Mouse (Mus musculus) megakaryocyte, adult 5-6 weeks (primary cell): ENCODE results near the gene Mast4. TPM values are rescaled to one million over a fixed set of nuclear protein-coding genes. Genes with fewer than 3 reads are reported as not detected.
"Not testable (repeated sequence)": the region's sequence is repeated elsewhere in the genome, so short reads cannot be mapped to it uniquely, and the experiment has no call there.

Source experiments
- ATAC-seq: 2 replicates; pipeline ENCODE4 v1.8.0; 2016; ENCODE audit warnings: mild to moderate bottlenecking, inconsistent platforms; ENCODE audit not compliant: poor library complexity, severe bottlenecking
- total RNA-seq, 2 experiments: library from RNA; stranded (forward) in 1 of 2; stranded (reverse) in 1 of 2; fragments of 153-499, 151-499 nt in 1 of 2; fragments of 221-1000, 200-1000 nt in 1 of 2; gene quantifications; 2 replicates each; pipeline versions ENCODE4 v1.2.3 to v1.2.4; 2015 to 2017

Gene Mast4
- total RNA-seq (2015): 1.2 and 2.2 TPM in 2 replicates
- total RNA-seq (2017): 0.12 and 0.26 TPM in 2 replicates

GRCm38 (mm10) chr13:103334392-103334686, at the start of gene Mast4:
Gene Mast4, minus strand, starts transcription at chr13:103334497.
- no peak for ATAC-seq

- ATAC-seq: no peak
Observed at GRCm38 (mm10) chr13:103374495-103374894, 40.2 kb upstream of the Mast4 start.

DNA sequence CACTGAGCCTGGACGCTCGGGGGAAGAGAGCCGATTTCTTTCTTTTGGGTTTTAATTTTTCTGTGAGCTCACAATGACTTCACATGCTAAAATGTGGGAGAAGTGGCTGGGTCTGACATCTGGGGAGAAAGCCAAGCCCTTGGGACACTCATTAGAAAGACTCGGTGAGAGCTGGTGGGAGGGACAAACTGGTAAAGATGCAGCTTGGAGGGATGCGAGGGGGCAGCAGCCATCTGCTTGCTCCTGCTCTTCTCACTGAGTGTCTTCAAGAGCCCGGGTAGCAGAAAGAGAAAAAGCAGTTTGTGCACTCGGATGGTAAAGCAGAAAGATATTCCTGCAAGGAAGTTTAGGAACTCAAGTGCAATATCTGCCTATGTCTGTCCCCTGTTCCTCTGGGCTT, 34.9 kb upstream of the Mast4 start:
- no peak for ATAC-seq

DNA sequence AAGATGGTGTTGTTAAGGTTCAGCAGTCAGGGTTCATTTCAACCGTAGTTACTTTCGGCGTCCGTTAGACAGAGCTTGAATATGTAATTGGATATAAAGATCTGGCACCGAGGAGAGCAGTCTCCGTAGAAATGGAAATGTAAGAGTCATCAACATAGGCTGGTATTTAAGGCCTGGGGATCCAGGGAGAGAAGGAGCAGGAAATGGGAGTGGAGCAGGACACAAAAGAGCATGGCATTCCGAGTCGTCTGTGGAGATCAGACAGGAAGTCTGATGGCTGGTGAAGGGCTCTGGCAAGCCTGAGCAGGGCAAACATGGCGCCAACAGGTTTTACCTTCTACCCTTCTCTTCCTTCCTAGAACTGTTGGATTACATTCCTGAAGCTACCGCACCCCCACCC, 28.9 kb upstream of the Mast4 start:
- no peak for ATAC-seq

- not testable (repeated sequence) for ATAC-seq
Observed at GRCm38 (mm10) chr13:103357415-103357814, 23.1 kb upstream of the Mast4 start.

GRCm38 (mm10) chr13:103356909-103357308, 22.6 kb upstream of the Mast4 start:
- ATAC-seq: not testable (repeated sequence)

- no peak for ATAC-seq
Observed at GRCm38 (mm10) chr13:103354737-103355136, 20.4 kb upstream of the Mast4 start.

GRCm38 (mm10) chr13:103344749-103345148, 10.5 kb upstream of the Mast4 start:
- ATAC-seq: no peak

DNA sequence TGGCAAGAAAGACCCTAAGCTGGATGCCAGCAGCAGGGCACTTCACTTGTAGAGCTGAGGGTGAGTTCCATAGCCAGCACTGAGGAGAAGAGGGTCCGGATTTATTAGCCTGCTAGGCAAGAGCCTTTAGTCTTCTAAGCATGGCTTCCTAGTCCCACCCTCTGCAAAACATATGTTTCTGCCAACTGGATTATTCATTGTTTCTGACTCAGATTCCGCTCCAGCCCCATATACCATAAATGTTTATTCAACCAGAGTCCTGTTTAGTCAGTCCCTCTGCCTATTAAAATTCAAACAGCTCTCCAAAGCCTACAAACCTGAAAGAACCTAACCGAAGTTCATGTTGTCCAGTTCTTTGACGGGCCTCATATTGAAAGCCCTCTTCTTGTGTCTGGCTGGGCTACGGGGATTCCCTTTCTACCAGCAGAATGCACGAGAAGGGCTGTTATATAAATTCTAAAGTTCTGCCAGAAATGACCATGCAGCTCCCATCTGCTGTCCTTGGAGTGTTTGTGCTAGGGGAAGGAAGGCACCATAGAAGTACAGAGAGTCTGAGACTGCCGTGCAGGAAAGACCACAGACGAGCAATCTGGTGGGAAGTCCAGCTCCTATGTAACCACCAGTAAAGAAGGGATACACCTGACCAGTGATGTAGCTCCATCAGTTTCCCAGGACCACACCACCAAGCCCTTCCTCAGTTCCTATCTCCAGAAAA, 9.9 kb upstream of the Mast4 start:
- ATAC-seq: no peak

DNA sequence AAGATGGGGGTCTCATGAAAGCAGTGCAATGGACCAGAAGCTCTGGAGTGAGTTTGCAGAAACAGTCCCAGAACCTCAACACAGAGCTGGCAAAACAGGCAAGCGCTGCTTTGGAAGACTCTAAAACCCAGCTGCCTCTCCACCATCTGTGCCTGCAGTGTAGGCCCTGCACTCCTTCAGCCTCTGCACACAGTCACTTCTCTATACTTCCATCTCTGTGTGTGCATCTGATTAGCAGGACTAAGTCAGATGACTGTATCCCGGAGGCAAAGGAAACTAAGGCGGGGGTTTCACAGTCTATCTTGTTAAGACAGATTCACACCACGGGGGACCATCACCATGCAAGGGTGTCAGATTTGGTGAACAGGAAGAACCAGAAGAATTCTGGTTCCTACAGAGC, 6.7 kb upstream of the Mast4 start:
- ATAC-seq: no peak

GRCm38 (mm10) chr13:103338616-103339015, 4.3 kb upstream of the Mast4 start:
- no peak for ATAC-seq

GRCm38 (mm10) chr13:103336237-103336636, 1.9 kb upstream of the Mast4 start:
- no peak for ATAC-seq

DNA sequence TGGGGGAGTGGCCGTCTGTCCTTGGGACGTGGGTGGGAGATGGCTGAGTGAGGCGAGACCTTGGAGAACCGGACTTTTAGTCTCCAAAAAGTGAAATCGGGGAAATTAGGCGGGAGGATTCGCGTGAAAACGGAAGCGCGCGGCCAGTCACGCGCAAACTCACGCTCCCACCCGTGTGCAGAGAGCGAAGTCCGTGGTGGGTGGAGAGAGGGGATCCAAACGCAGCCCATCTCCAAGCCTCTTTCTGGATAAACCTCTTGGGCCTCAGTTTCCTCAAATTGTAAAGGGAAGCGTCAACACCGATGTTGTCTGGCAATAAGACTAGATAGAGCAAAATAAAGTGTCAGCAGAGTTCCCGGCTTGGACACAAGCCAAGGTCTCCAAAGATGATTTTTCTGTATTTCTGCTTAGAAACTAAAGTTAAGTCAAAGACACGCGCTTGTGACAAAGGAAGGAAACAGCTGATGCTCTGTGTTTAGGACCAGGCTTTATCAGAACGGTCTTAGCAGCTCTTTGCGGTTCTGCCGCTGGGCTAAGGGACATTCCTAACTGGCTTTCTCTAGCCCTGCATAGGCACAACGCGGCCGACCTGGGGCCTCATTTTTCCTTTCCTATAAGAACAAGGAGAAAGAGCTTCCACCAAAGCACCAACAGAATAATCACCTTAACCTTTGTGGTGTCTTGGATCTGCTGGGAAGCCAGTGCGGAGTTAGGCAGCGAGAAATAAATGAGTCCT, 594 bp upstream of the Mast4 start:
- no peak for ATAC-seq

GRCm38 (mm10) chr13:103333601-103334391, 501 bp downstream of the Mast4 start:
- ATAC-seq: no peak

DNA sequence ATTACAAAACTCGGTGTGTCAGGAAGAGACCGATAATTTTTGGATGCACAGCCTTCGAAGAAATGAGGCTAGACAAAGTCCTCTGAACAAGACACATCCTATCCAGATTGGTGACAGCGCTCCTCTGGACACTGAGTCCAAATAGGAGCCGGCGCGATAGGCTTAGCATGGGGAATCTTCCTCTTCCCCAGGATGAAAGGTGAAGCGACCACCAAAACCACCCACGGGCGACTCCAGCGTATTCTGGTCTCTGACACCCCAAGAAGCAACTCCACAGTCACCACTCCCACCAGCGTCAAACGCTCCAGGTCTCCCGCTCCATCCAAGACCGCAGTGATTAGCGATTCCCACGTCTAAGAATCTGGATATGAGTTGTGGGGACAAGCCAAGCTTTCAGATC, 1.1 kb downstream of the Mast4 start:
- ATAC-seq: no peak

GRCm38 (mm10) chr13:103332731-103333130, 1.6 kb downstream of the Mast4 start:
- ATAC-seq: no peak

- ATAC-seq: no peak
Observed at GRCm38 (mm10) chr13:103331096-103331495, 3.2 kb downstream of the Mast4 start.

- ATAC-seq: no peak
Observed at GRCm38 (mm10) chr13:103328299-103328698, 6.0 kb downstream of the Mast4 start.

DNA sequence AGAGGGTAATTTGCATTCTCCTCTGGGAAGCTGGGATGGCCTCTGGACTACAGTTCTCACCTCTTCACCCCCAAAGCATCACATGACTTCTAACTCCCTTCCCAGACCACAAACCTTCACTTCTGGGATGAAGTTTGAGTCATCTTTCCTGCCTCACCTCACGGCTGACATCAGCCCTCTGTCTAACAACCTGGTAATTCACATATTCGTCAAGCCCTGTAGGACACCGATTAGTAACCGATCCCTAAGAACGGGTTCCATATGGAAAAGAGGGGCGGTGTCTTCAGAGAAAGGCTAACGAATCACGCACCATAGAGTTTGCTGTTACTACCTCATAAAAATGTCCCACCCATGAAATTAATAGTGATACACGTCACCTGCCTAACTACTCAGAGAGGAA, 6.5 kb downstream of the Mast4 start:
- no peak for ATAC-seq

DNA sequence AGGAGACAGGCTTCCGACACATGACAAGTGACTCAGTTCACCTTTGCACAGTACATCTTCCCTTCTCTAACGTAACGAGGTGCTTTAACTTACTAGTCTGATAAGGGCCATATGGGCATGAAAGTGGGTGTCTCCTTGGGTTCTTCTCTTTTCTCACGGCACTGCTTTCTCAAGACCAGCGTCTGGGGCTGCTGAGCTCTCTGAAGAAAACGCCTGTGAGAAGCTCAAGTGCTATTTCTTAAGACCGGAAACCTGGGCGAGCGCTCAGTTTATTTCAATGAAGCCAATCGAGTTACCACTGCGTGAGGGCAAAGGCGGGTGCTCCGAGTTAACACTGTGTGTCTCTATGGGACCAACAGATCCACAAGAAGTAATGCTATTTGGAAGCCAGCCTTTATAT, 8.1 kb downstream of the Mast4 start:
- no peak for ATAC-seq

GRCm38 (mm10) chr13:103319881-103320280, 14.4 kb downstream of the Mast4 start:
- ATAC-seq: no peak

GRCm38 (mm10) chr13:103319317-103319716, 15.0 kb downstream of the Mast4 start:
- ATAC-seq: no peak
